ENCODE assay signal across 8 mouse cellular contexts in genomic region chr10:122183025-122183424, GRCm38 (mm10).
DNase-seq lines count a peak whose midpoint lies in the region; ATAC-seq and TF ChIP-seq lines count a peak whose summit lies in the region.

No protein-coding gene starts in this region.

- H3K27me3 ChIP-seq in intestine, postnatal 0 days (replicated peaks; ENCODE audit: control insufficient read depth, insufficient read depth, low read length) = no peaks in the 10 kb centered on the region
- H3K27me3 ChIP-seq in intestine, embryonic 16.5 days (replicated peaks; ENCODE audit: control insufficient read depth, insufficient read depth, low read length) = no peaks in the 10 kb centered on the region

- ATAC-seq in intestine, postnatal 0 days = no peak
- no peak for ATAC-seq in intestine, embryonic 16.5 days

- no peak overlapping the region for H3K4me3 ChIP-seq in intestine, postnatal 0 days (ENCODE audit: low read depth, low read length)
- H3K4me3 ChIP-seq in intestine, embryonic 16.5 days (ENCODE audit: low read length) = no peak overlapping the region

- 18% methylated on average over 4 of the region's 4 CpGs for WGBS in intestine, postnatal 0 days
- WGBS in intestine, embryonic 16.5 days = 24% methylated on average over 4 of the region's 4 CpGs

- no peak overlapping the region for H3K4me2 ChIP-seq in intestine, postnatal 0 days (replicated peaks; ENCODE audit: low read depth)
- no peak overlapping the region for H3K4me2 ChIP-seq in intestine, embryonic 16.5 days (ENCODE audit: low read depth, low read length)

- H3K27ac ChIP-seq in intestine, postnatal 0 days (ENCODE audit: low read depth, low read length) = no peak overlapping the region
- H3K27ac ChIP-seq in intestine, embryonic 16.5 days (ENCODE audit: low read length) = no peak overlapping the region

- no peaks in the 10 kb centered on the region for H3K9me3 ChIP-seq in intestine, postnatal 0 days (ENCODE audit: control insufficient read depth)
- H3K9me3 ChIP-seq in intestine, embryonic 16.5 days (ENCODE audit: control insufficient read depth, low read length) = no peaks in the 10 kb centered on the region

- DNase-seq in CD4-positive helper T cell, adult 2 months (ENCODE audit: low read depth, low spot score) = peak; percentile 18
- DNase-seq in adrenal gland, adult 18-20 months (ENCODE audit: low spot score in 2 of 2) = peak; percentile 20 to 28
- DNase-seq in heart, postnatal 4 days = peak; percentile 48
- DNase-seq in lung, postnatal 10 days = peak; percentile 62
- no peak for DNase-seq in spleen, postnatal 4 days (ENCODE audit: low spot score in 2 of 2)
- DNase-seq in cerebellum, adult 9-11 months = no peak

- H3K9ac ChIP-seq in intestine, postnatal 0 days (ENCODE audit: low read depth, low read length) = no peak overlapping the region
- no peak overlapping the region for H3K9ac ChIP-seq in intestine, embryonic 16.5 days (ENCODE audit: low read depth, low read length)

- H3K4me1 ChIP-seq in intestine, postnatal 0 days (replicated peaks; ENCODE audit: control insufficient read depth, insufficient read depth, low read length) = no peaks in the 10 kb centered on the region
- no peaks in the 10 kb centered on the region for H3K4me1 ChIP-seq in intestine, embryonic 16.5 days (ENCODE audit: control insufficient read depth, insufficient read depth, low read length)

- H3K36me3 ChIP-seq in intestine, postnatal 0 days (ENCODE audit: control insufficient read depth, insufficient read depth) = no peaks in the 10 kb centered on the region
- no peaks in the 10 kb centered on the region for H3K36me3 ChIP-seq in intestine, embryonic 16.5 days (ENCODE audit: control insufficient read depth, insufficient read depth, low read length)

- TF ChIP-seq CTCF in intestine, postnatal 0 days (IDR thresholded peaks at IDR 0.05; ENCODE audit: low read depth) = peak; percentile 72

Comparison
In these comparisons a context has a peak if more than half of its experiments do, and no peak if none do; other contexts are left out.
1. DNase-seq: peak in CD4-positive helper T cell, adult 2 months (single experiment), adrenal gland, adult 18-20 months (2 of 2), heart, postnatal 4 days (single experiment) and lung, postnatal 10 days (single experiment); none in spleen, postnatal 4 days (0 of 2) and cerebellum, adult 9-11 months (single experiment).